Mouse (Mus musculus): ENCODE results near the gene Dnajc1. TPM values are rescaled to one million over a fixed set of nuclear protein-coding genes. Genes with fewer than 3 reads are reported as not detected.
A peak's percentile ranks its signal among the peaks of the same experiment; 100 is the strongest.

The Dnajc1 gene
- polyA plus RNA-seq (2021) = 30.5 TPM

GRCm38 (mm10) chr2:18392331-18393021 is at the start of gene Dnajc1:
Gene Dnajc1 (minus strand): TSS chr2:18392830.
- ChIA-PET CTCF (no interaction called here), POLR2A (interaction anchor here (0.6 kb wide), 1 partner anchor 283 kb away, joined by 7 read pairs; no protein-coding TSS in a partner anchor)
- no peak for TF ChIP-seq CTCF (IDR thresholded peaks at IDR 0.05)
- DNase-seq (ENCODE audit: low read depth, low spot score) (peak; percentile 59), ATAC-seq (peak; percentile 97)
- H3K27me3 ChIP-seq = peaks cover 21% of the 10 kb centered on the region
- in situ Hi-C loops (cut with MboI; ENCODE audit: low pct_unique_long_range_greater_than_20kb) = loop anchor here (5.0 to 10.0 kb wide), 2 partner anchors 280 to 372 kb away; partner anchors contain the start of gene Commd3

- ChIA-PET POLR2A (no interaction called here), CTCF (no interaction called here)
- TF ChIP-seq CTCF (IDR thresholded peaks at IDR 0.05) = no peak
- ATAC-seq = no peak
- DNase-seq (ENCODE audit: low read depth, low spot score) = no peak
- in situ Hi-C loops (cut with MboI; ENCODE audit: low pct_unique_long_range_greater_than_20kb) = no loop called here
- peaks cover 54% of the 10 kb centered on the region for H3K27me3 ChIP-seq
Observed at GRCm38 (mm10) chr2:18441871-18442270, 49.2 kb upstream of the Dnajc1 start.

GRCm38 (mm10) chr2:18415242-18415641 is 22.6 kb upstream of the Dnajc1 start:
- ATAC-seq (no peak), DNase-seq (ENCODE audit: low read depth, low spot score) (no peak)
- peaks cover 15% of the 10 kb centered on the region for H3K27me3 ChIP-seq
- in situ Hi-C loops (cut with MboI; ENCODE audit: low pct_unique_long_range_greater_than_20kb) = no loop called here
- CTCF ChIA-PET = interaction anchor here (1.6 to 1.9 kb wide), 2 partner anchors 13 to 16 kb away, joined by 3 to 4 read pairs; no protein-coding TSS in a partner anchor
- POLR2A ChIA-PET = no interaction called here
- TF ChIP-seq CTCF (IDR thresholded peaks at IDR 0.05) = no peak

GRCm38 (mm10) chr2:18403679-18404078 is 11.0 kb upstream of the Dnajc1 start:
- in situ Hi-C loops (cut with MboI; ENCODE audit: low pct_unique_long_range_greater_than_20kb) = no loop called here
- peaks cover 39% of the 10 kb centered on the region for H3K27me3 ChIP-seq
- TF ChIP-seq CTCF (IDR thresholded peaks at IDR 0.05) = no peak
- ATAC-seq (no peak), DNase-seq (ENCODE audit: low read depth, low spot score) (no peak)
- ChIA-PET CTCF (no interaction called here), POLR2A (no interaction called here)

- DNase-seq (ENCODE audit: low read depth, low spot score) (no peak), ATAC-seq (no peak)
- ChIA-PET POLR2A (interaction anchor here (0.6 kb wide), 1 partner anchor 7 kb away, joined by 6 read pairs; no protein-coding TSS in a partner anchor), CTCF (no interaction called here)
- no peak for TF ChIP-seq CTCF (IDR thresholded peaks at IDR 0.05)
- in situ Hi-C loops (cut with MboI; ENCODE audit: low pct_unique_long_range_greater_than_20kb) = no loop called here
- H3K27me3 ChIP-seq = peaks cover 53% of the 10 kb centered on the region
Observed at GRCm38 (mm10) chr2:18401771-18402170, 9.1 kb upstream of the Dnajc1 start.

GRCm38 (mm10) chr2:18393022-18393519 is 441 bp upstream of the Dnajc1 start:
- DNase-seq (ENCODE audit: low read depth, low spot score) (no peak), ATAC-seq (no peak)
- in situ Hi-C loops (cut with MboI; ENCODE audit: low pct_unique_long_range_greater_than_20kb) = loop anchor here (5.0 to 10.0 kb wide), 2 partner anchors 279 to 372 kb away; partner anchors contain the start of gene Commd3
- CTCF ChIA-PET = no interaction called here
- H3K27me3 ChIP-seq = peaks cover 25% of the 10 kb centered on the region
- POLR2A ChIA-PET = interaction anchor here (0.6 kb wide), 1 partner anchor 283 kb away, joined by 7 read pairs; no protein-coding TSS in a partner anchor
- TF ChIP-seq CTCF (IDR thresholded peaks at IDR 0.05) = no peak

GRCm38 (mm10) chr2:18391861-18392260 is 769 bp downstream of the Dnajc1 start:
- in situ Hi-C loops (cut with MboI; ENCODE audit: low pct_unique_long_range_greater_than_20kb) = loop anchor here (5.0 to 10.0 kb wide), 2 partner anchors 280 to 373 kb away; partner anchors contain the start of gene Commd3
- ChIA-PET POLR2A (no interaction called here), CTCF (no interaction called here)
- H3K27me3 ChIP-seq = peaks cover 17% of the 10 kb centered on the region
- ATAC-seq (peak; percentile 26), DNase-seq (ENCODE audit: low read depth, low spot score) (no peak)
- no peak for TF ChIP-seq CTCF (IDR thresholded peaks at IDR 0.05)

GRCm38 (mm10) chr2:18389631-18390030 is 3.0 kb downstream of the Dnajc1 start:
- TF ChIP-seq CTCF (IDR thresholded peaks at IDR 0.05) = no peak
- POLR2A ChIA-PET = no interaction called here
- DNase-seq (ENCODE audit: low read depth, low spot score) (no peak), ATAC-seq (no peak)
- in situ Hi-C loops (cut with MboI; ENCODE audit: low pct_unique_long_range_greater_than_20kb) = loop anchor here (5.0 to 10.0 kb wide), 2 partner anchors 283 to 375 kb away; partner anchors contain the start of gene Commd3
- CTCF ChIA-PET = interaction anchor here (1.9 to 2.5 kb wide), 3 partner anchors 9 to 15 kb away, joined by 4 to 14 read pairs (median 8); no protein-coding TSS in a partner anchor
- H3K27me3 ChIP-seq = peaks cover under 1% of the 10 kb centered on the region

GRCm38 (mm10) chr2:18381662-18382061 is 11.0 kb downstream of the Dnajc1 start:
- ChIA-PET CTCF (interaction anchor here (1.7 to 3.0 kb wide), 2 partner anchors 8 to 10 kb away, joined by 7 to 14 read pairs; no protein-coding TSS in a partner anchor), POLR2A (no interaction called here)
- in situ Hi-C loops (cut with MboI; ENCODE audit: low pct_unique_long_range_greater_than_20kb) = no loop called here
- peak; percentile 35 for TF ChIP-seq CTCF (IDR thresholded peaks at IDR 0.05)
- no peak for DNase-seq (ENCODE audit: low read depth, low spot score)
- no peaks in the 10 kb centered on the region for H3K27me3 ChIP-seq
- no peak for ATAC-seq

- CTCF ChIA-PET = interaction anchor here (0.6 to 2.3 kb wide), 3 partner anchors 9 to 62 kb away, joined by 3 to 7 read pairs (median 4); no protein-coding TSS in a partner anchor
- no peak for ATAC-seq
- TF ChIP-seq CTCF (IDR thresholded peaks at IDR 0.05) = no peak
- no peaks in the 10 kb centered on the region for H3K27me3 ChIP-seq
- in situ Hi-C loops (cut with MboI; ENCODE audit: low pct_unique_long_range_greater_than_20kb) = no loop called here
- POLR2A ChIA-PET = interaction anchor here (0.6 kb wide), 1 partner anchor 22 kb away, joined by 3 read pairs; no protein-coding TSS in a partner anchor
- no peak for DNase-seq (ENCODE audit: low read depth, low spot score)
Observed at GRCm38 (mm10) chr2:18372400-18373182, 20.0 kb downstream of the Dnajc1 start.

Data from Patski (cell line).